Mouse (Mus musculus) stomach, embryonic 15.5 days (tissue): ENCODE measurements around the gene Vmn1r188. TPM values are rescaled to one million over a fixed set of nuclear protein-coding genes. Genes with fewer than 3 reads are reported as not detected.
"Not testable (repeated sequence)": the region's sequence is repeated elsewhere in the genome, so short reads cannot be mapped to it uniquely, and the experiment has no call there.

Experiments
- ATAC-seq: fragments of 200-750 bp; cut with Nextera tagmentation; 2 replicates; pipeline ENCODE4 v1.8.0; 2017; ENCODE audit warnings: low read depth, moderate number of reproducible peaks, moderate TSS enrichment; ENCODE audit not compliant: insufficient read depth, low FRiP score
- H3K27ac ChIP-seq: fragments of 300-500 bp; sonication (generic); 2 replicates; pipeline ENCODE4 v1.5.1; 2015; ENCODE audit warnings: mild to moderate bottlenecking, inconsistent platforms
- H3K27me3 ChIP-seq: fragments of 300-500 bp; sonication (generic); replicated peaks from 2 replicates; pipeline ENCODE4 v1.6.1; 2015; ENCODE audit warnings: inconsistent platforms
- H3K36me3 ChIP-seq: fragments of 300-500 bp; sonication (generic); 2 replicates; pipeline ENCODE4 v1.6.1; 2015; ENCODE audit warnings: inconsistent platforms
- H3K4me1 ChIP-seq: fragments of 300-500 bp; sonication (generic); 2 replicates; pipeline ENCODE4 v1.6.1; 2015; ENCODE audit warnings: inconsistent platforms
- H3K4me2 ChIP-seq: fragments of 300-500 bp; sonication (generic); 2 replicates; pipeline ENCODE4 v1.6.1; 2015; ENCODE audit warnings: mild to moderate bottlenecking, inconsistent platforms
- H3K4me3 ChIP-seq: fragments of 300-500 bp; sonication (generic); replicated peaks from 2 replicates; pipeline ENCODE4 v1.5.1; 2015; ENCODE audit warnings: inconsistent platforms
- H3K9ac ChIP-seq: fragments of 300-500 bp; sonication (generic); 2 replicates; pipeline ENCODE4 v1.6.1; 2015; ENCODE audit warnings: inconsistent platforms
- H3K9me3 ChIP-seq: fragments of 300-500 bp; sonication (generic); 2 replicates; pipeline ENCODE4 v1.6.1; 2016; ENCODE audit warnings: inconsistent platforms
- WGBS: fragments of 180-500 bp; shearing (Covaris S2); methylation state at CpG from one replicate; pipeline ENCODE4 v1.1.7; 2015; 5-methylcytosine and 5-hydroxymethylcytosine counted together
- polyA plus RNA-seq: library from polyadenylated mRNA; unstranded; fragments of >200 nt; fragmentation: Nextera tagmentation; extraction: Ambion mirVana; gene quantifications from 2 replicates; pipeline ENCODE4 v1.2.1, GENCODE M21; 2015

Vmn1r188 gene
- not detected in 2 replicates for polyA plus RNA-seq

- not testable (repeated sequence) for H3K9ac ChIP-seq, ATAC-seq, H3K4me1 ChIP-seq, H3K27ac ChIP-seq, H3K27me3 ChIP-seq, H3K9me3 ChIP-seq, H3K36me3 ChIP-seq, H3K4me2 ChIP-seq, H3K4me3 ChIP-seq
- 76% methylated on average over 1 of the region's 1 CpGs for WGBS
Observed at GRCm38 (mm10) chr13:22084140-22084539, at the start of gene Vmn1r188. Vmn1r188 (plus strand) TSS chr13:22084440.

- Histone ChIP-seq H3K9me3 (no peaks in the 10 kb centered on the region), H3K9ac (peak overlapping the region; percentile 37; the same call in 1 of the 2 replicates), H3K27me3 (no peaks in the 10 kb centered on the region), H3K4me2 (peak overlapping the region; percentile 64), H3K4me1 (peaks cover 7% of the 10 kb centered on the region), H3K4me3 (peak overlapping the region; percentile 45), H3K36me3 (no peaks in the 10 kb centered on the region), H3K27ac (peak overlapping the region; percentile 88)
- under 1% methylated on average over 9 of the region's 14 CpGs for WGBS
- ATAC-seq, result no peak; the same call in 1 of the 2 replicates
Observed at GRCm38 (mm10) chr13:22034443-22035266, 49.6 kb upstream of the Vmn1r188 start.

- Histone ChIP-seq H3K4me3 (peak within 1 kb of the TSS; percentile 45), H3K27ac (peak within 1 kb of the TSS; percentile 88), H3K9ac (peak within 1 kb of the TSS; percentile 37), H3K4me1 (peaks cover 10% of the 10 kb centered on the region), H3K4me2 (peak within 1 kb of the TSS; percentile 64)
- not testable (repeated sequence) for H3K36me3 ChIP-seq, H3K9me3 ChIP-seq, H3K27me3 ChIP-seq
- under 1% methylated on average over 22 of the region's 69 CpGs for whole genome bisulfite sequencing
- peak; percentile 97 for ATAC-seq
Observed at GRCm38 (mm10) chr13:22035267-22036148, 48.7 kb upstream of the Vmn1r188 start, which contains the start of the genes Hist1h2ah and Hist1h2bk. Hist1h2ah (minus strand) TSS chr13:22035568. Hist1h2bk (plus strand) TSS chr13:22035870.

GRCm38 (mm10) chr13:22036149-22036956, 47.9 kb upstream of the Vmn1r188 start:
- peaks cover 10% of the 10 kb centered on the region for H3K4me1 ChIP-seq
- H3K4me3 ChIP-seq, result peak overlapping the region; percentile 39
- peak overlapping the region; percentile 64 for H3K4me2 ChIP-seq
- no peaks in the 10 kb centered on the region for H3K9me3 ChIP-seq
- H3K36me3 ChIP-seq, result no peaks in the 10 kb centered on the region
- no peaks in the 10 kb centered on the region for H3K27me3 ChIP-seq
- WGBS, result 2% methylated on average over 21 of the region's 23 CpGs
- no peak; the same call in 1 of the 2 replicates for ATAC-seq
- peak overlapping the region; percentile 88 for H3K27ac ChIP-seq
- peak overlapping the region; percentile 29 for H3K9ac ChIP-seq

GRCm38 (mm10) chr13:22036986-22037385, 47.3 kb upstream of the Vmn1r188 start:
- Histone ChIP-seq H3K27me3 (no peaks in the 10 kb centered on the region), H3K4me3 (peak overlapping the region; percentile 39), H3K9ac (peak overlapping the region; percentile 29; the same call in 1 of the 2 replicates), H3K9me3 (no peaks in the 10 kb centered on the region), H3K36me3 (no peaks in the 10 kb centered on the region), H3K4me2 (peak overlapping the region; percentile 64), H3K27ac (peak overlapping the region; percentile 88), H3K4me1 (peaks cover 12% of the 10 kb centered on the region)
- WGBS, result 52% methylated on average over 3 of the region's 3 CpGs
- ATAC-seq, result no peak

- no peaks in the 10 kb centered on the region for H3K9me3 ChIP-seq
- H3K27ac ChIP-seq, result peak overlapping the region; percentile 88
- no peak overlapping the region for H3K4me2 ChIP-seq
- no peaks in the 10 kb centered on the region for H3K27me3 ChIP-seq
- WGBS, result 62% methylated on average over 2 of the region's 2 CpGs
- ATAC-seq, result no peak
- H3K9ac ChIP-seq, result no peak overlapping the region
- peaks cover 15% of the 10 kb centered on the region for H3K4me1 ChIP-seq
- H3K36me3 ChIP-seq, result no peaks in the 10 kb centered on the region
- no peak overlapping the region for H3K4me3 ChIP-seq
Observed at GRCm38 (mm10) chr13:22037415-22037814, 46.8 kb upstream of the Vmn1r188 start.

GRCm38 (mm10) chr13:22039364-22039763, 44.9 kb upstream of the Vmn1r188 start:
- peaks cover 15% of the 10 kb centered on the region for H3K4me1 ChIP-seq
- no peaks in the 10 kb centered on the region for H3K36me3 ChIP-seq
- H3K4me2 ChIP-seq, result no peak overlapping the region
- H3K27me3 ChIP-seq, result no peaks in the 10 kb centered on the region
- 60% methylated on average over 5 of the region's 5 CpGs for WGBS
- no peak overlapping the region; the same call in 1 of the 2 replicates for H3K27ac ChIP-seq
- ATAC-seq, result no peak
- no peak overlapping the region for H3K9ac ChIP-seq
- no peaks in the 10 kb centered on the region for H3K9me3 ChIP-seq
- no peak overlapping the region for H3K4me3 ChIP-seq

GRCm38 (mm10) chr13:22039951-22040463, 44.2 kb upstream of the Vmn1r188 start:
- Histone ChIP-seq H3K4me3 (peak overlapping the region; percentile 45), H3K9ac (no peak overlapping the region; the same call in 1 of the 2 replicates), H3K4me2 (peak overlapping the region; percentile 79), H3K27me3 (no peaks in the 10 kb centered on the region), H3K27ac (peak overlapping the region; percentile 96), H3K4me1 (peaks cover 15% of the 10 kb centered on the region), H3K36me3 (no peaks in the 10 kb centered on the region), H3K9me3 (no peaks in the 10 kb centered on the region)
- 7% methylated on average over 2 of the region's 2 CpGs for WGBS
- no peak for ATAC-seq

- Histone ChIP-seq H3K9me3 (no peaks in the 10 kb centered on the region), H3K4me3 (peak overlapping the region; percentile 45), H3K4me1 (peaks cover 15% of the 10 kb centered on the region), H3K9ac (peak overlapping the region; percentile 52), H3K36me3 (no peaks in the 10 kb centered on the region), H3K27me3 (no peaks in the 10 kb centered on the region), H3K4me2 (peak overlapping the region; percentile 79), H3K27ac (peak overlapping the region; percentile 96)
- under 1% methylated on average over 24 of the region's 24 CpGs for WGBS
- ATAC-seq, result peak; percentile 4; the same call in 1 of the 2 replicates
Observed at GRCm38 (mm10) chr13:22040464-22041141, 43.6 kb upstream of the Vmn1r188 start.

- Histone ChIP-seq H3K9ac (peak within 1 kb of the TSS; percentile 52), H3K4me1 (peaks cover 15% of the 10 kb centered on the region), H3K4me3 (peak within 1 kb of the TSS; percentile 45), H3K4me2 (peak within 1 kb of the TSS; percentile 79), H3K27ac (peak within 1 kb of the TSS; percentile 96)
- ATAC-seq, result peak; percentile 64
- not testable (repeated sequence) for H3K9me3 ChIP-seq, H3K36me3 ChIP-seq, H3K27me3 ChIP-seq
- WGBS, result under 1% methylated on average over 27 of the region's 27 CpGs
Observed at GRCm38 (mm10) chr13:22041142-22041536, 43.1 kb upstream of the Vmn1r188 start, which contains the start of gene Hist1h4i. Hist1h4i (minus strand) TSS chr13:22041362.
